Mouse (Mus musculus) c-Kit-positive CD71-positive TER-119-positive erythroid progenitor cells, embryonic 14.5 days (primary cell): Measurements from ENCODE around the gene Ccdc130.

Source experiments
- DNase-seq: peaks from one replicate; pipeline ENCODE4 v3.0.0-alpha.2; 2013; ENCODE audit warnings: low spot score

Gene Ccdc130

DNA sequence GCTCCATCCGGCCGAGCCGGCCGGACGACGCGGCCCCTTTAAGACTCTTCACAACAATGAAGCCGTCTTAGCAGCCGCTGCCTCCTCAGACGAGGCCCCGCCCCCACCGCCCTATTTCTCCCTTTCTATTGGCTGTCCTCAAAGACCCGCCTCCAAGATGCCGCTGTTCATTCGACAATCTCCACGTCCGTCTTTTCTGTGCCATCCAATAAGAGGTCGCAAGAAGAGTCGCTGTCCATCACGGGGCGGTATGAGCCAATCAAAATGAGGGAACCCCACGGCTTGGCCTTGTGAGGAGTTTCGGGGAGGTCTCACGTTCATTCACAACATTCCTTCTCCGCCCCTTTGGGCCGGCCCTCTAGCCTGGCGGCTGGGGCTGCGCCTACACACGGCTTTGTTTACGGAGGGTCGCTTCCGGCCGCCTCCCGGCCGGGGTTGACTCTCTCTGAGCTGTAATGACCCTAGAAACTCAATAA, 33.1 kb downstream of the Ccdc130 start, which contains the start of gene Zswim4:
Zswim4 (minus strand) TSS at position 58 of the 476 bp plus-strand sequence.
- peak; percentile 100 for DNase-seq

DNA sequence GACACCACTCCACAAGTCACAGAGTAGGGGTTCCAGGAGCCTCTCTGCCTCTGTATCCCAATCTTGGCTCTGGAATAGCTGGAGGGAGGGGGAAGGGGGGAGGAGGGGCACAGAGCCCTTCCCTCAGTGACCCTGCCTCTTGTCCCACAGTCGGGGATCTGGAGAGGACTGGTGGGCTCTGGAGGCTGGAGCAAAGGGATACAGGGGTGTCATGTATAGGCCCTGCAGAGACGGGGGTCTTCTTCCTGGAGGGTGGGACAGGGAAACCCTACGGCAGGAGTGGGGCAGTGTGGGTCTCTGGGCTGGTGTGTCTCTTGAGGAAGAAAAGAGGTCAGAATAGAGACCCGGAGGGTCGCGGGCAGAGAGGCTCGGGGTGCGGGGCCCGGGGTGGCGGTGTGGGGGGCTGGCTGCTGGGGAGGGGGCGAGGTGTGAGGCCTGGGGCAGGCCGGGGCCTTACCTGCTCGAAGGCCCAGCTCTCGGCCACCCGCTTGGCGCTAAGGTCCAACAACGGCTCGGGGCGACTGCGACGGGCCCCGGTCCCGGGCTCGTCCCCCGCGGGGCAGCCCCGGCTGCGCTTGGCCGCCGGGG, 33.7 kb downstream of the Ccdc130 start:
- no peak for DNase-seq

DNA sequence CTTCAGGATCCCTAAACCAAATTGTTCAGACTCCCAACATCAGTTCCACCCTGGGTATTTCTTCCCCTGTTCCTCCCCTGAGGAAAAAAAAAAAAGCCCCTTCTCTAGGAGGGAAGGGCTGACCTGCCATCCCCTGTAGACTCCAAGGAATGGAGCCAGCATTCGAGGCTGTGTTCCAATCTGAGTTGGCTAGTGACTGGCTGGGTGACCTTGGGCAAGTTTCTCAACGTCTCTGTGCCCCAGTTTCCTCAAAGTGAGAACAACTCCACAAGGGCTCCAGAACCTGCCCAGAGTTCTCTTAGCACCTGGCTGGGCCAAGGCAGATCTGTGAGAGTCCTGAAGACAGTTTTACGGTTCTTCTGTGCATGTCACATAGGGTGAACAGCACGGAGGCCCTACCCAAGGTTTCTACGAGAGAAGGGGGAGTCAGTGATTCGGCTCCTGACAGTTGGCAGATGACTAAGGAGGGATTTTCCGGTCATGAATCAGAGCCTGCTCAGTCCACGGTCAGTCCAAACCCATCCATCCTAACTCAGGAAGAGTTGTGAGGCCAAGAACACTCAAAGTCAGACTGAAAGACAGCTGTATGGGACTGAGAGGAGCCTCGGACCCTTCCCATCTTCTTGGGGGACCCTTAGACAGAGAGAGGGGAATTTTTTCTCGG, 34.3 kb downstream of the Ccdc130 start:
- DNase-seq: no peak

DNA sequence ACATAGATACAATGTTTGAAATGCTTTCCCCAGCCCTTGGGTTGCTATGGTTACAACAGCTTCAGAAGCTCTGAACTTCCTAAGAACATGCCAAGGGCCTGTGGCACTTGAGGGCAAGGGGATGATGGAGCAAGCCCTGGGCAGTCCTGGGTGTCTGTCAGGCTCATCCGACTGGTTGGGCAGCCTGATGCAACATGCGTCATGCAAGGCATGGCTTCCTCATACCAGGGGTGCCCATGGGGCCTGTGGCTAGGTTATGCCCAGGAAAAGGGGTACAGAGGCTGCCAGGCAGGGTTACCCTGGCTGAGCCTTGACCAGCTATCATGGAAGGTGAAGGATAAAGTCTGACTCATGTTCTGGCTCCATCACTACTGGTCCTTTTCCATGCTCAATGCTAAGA, 37.1 kb downstream of the Ccdc130 start:
- no peak for DNase-seq

DNA sequence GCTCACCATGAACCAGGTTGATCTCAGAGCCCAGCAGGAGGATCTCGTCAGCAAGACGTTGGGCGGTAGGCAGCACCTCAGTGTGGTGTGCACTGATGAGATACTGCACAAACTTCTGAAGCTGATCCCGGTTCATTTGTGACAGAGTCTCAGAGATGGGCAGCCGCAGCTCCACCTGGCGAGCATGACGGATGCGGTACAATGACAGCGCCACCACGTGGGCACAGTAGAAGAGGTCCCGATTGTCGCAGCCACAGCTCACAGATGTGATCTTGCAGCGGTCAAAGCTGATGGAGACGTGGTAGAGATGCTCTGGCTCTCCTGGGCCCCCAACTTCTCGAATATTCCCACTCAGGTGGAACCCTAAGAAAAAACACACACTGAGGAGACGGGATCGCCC, 39.4 kb downstream of the Ccdc130 start:
- DNase-seq: no peak

DNA sequence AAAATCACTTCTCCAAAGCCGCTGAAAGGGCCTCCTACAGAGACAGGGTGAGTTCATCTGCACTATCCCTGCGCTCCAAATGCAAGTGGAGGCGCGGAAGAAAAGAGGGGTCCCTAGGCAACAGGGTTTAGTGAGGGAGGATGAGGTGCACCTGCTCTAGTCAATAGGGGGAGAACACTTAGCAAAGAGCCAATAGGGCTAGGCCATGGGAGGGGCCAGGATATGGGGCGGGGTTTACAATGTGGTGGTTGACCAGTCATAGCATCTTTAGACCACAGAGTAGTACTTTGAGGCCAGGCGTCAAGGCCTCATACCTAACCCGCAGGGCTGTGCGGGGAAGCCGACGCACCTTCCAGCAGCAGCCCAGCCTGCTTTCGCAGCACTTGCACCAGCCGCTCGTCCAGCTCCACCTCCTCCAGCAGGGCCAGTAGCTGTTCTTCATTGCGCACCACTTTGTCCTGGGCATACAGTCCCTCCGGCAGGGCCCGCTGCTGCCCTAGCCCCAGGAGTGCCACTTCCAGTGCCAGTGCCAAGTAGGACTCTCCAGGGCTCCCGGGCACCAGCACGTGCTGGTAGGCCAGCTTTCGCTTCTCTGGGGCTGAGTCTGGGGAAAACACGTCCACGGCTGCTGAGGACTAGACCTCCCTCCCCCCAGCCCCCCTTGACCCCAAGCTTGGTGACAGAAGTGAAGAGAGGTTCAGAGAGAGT, 46.7 kb downstream of the Ccdc130 start:
- no peak for DNase-seq

DNA sequence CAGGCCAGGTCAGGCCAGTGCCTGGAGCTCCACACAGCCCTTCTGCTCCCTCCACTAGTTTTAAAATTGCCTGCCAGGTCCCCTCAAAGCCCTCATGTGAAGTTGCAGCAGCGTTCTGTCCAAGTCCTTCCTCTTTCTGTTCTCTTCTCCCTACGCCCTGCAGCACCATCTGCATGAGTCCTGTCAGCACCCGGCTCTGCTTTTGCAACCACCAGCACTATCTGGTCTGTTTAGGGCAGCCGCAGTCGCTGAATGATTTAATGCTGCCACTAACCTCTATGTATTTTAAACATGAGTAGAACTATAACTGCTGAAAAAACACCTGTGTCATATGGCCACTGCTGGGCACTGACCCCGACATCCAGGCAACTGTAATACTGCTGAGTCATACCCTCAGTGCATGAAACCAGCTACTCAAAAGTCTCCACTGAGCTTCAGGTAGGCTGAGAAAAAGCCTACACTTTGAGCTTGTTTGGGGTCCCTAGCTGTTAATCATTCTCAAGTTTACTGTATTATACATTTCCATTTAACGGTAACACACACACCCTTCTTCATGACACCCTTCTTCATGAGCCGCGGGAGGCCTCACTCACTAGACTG, 47.5 kb downstream of the Ccdc130 start:
- DNase-seq: no peak

DNA sequence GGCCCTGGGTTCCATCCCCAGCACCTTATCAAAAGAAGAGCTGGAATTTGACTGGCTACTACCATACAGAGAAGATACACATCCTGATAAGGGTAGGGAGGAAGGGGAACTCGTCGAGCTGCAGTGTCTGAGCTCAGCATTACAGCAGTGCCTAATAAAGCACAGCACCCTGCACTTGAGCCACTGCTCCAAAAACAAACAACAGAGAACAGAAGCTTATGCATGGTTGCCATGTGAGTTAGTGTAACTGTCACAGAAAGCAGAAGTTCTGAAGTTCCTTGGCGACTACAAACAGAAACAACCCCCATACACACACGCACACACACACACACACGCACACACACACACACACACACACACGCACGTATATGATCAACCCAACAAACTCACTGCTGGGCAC, 50.1 kb downstream of the Ccdc130 start:
- DNase-seq: no peak

DNA sequence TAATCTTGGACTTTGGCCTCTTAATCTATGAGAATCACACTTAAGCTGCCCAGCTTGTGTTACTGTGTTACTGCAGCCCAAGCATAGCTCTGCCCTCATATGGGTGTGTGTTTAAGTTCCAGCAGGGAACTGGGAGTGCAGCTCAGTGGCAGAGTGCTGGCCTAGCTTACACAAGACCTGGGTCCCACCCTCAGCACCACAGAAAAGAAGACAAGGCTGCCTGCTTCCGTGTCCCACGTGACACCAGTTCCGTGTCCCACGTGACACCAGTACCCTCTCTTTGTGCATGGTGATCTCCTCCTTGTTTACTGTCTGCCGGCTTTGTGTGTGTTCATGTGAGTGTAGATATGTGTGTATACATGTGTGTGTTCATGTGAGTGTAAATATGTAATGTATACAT, 52.0 kb downstream of the Ccdc130 start:
- DNase-seq: no peak

DNA sequence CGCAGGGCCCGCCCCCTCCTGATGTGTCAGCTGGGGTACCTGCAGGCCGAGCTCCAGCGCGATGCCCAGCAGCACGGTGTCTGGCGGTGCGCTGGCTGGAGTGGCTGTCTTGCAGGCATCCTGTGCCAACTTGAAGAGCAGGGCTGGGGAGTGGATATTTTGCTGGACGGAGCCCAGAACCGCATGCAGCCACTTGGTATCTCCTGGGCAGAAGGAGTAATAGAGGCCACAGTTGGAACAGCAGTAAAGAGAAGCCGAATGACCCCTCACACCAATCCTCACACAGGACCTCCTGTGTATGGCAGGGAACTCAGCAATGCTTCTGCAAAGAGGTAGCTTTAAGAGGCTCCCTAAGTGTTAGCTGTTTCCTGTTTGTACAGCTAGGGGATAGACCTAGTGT, 53.0 kb downstream of the Ccdc130 start:
- DNase-seq: no peak

DNA sequence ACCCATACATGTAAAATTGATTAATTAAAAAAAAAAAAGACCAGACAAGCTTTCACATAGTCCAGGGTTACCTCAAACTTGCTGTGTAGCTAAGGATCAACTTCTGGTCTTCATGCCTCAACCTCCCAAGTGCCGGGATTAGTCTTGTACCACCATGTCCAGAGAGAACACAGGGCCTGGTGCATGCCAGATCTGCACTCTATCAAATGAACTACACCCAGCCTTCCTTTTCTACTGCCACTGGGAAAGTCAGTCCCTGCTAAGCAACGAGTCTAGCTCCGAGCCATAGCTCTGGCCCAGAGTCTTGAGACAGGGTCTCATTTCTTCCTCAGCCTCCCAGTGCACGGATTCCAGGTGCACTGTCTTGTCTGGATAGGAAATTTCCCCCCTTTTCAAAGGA, 56.9 kb downstream of the Ccdc130 start:
- DNase-seq: no peak

DNA sequence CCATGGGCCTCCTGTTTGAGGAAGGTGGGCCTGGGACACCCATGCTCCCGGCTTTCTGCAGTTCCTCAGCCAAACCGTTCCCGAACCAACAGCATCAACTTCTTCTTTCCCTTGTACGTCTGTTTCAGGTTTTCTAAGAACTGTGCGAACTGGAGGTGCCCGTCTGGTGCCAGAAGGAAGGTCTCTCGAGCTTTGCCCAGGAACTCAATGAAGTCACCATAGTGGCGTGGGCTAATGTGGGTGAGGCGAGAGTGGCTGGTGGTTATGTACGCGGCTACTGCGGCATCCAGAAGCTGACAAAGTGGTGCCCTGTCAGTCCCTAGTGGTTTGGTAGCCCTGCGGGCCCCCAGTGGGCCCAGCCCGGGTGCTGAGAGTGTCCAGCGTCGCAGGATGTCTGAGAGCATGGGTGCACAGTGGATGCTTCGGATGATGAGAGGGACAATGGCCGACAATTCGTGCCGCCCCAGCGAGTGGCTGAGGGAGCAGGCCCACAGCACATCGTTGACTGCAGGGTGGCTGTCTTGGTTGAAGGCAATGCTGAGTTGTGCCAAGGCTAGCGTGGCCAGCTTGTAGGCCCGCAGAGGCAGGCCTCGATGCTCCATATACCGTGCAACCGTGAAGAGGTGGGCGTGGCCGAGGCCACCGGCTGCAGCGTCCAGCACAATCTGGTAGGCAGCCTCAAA, 58.2 kb downstream of the Ccdc130 start:
- DNase-seq: no peak

DNA sequence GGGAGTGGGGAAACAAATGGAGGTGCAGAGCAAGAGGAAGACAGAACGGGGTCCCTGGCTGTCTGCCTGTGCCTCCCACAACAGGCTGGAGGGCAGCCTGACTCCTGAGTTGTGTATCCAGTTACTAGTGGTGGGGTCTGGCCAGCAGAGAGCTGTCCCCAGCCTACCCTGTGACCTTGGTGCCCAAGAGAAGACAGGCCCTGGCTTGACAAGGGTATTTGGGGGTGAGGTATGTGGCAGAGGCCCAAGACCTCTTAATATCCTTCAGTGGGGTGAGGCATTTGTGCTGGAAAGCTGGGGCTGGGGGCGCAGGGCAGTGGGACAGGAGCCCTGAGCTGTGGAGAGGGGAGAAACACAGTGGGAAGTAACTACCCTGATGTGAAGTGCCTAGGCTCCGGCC, 59.0 kb downstream of the Ccdc130 start:
- no peak for DNase-seq

DNA sequence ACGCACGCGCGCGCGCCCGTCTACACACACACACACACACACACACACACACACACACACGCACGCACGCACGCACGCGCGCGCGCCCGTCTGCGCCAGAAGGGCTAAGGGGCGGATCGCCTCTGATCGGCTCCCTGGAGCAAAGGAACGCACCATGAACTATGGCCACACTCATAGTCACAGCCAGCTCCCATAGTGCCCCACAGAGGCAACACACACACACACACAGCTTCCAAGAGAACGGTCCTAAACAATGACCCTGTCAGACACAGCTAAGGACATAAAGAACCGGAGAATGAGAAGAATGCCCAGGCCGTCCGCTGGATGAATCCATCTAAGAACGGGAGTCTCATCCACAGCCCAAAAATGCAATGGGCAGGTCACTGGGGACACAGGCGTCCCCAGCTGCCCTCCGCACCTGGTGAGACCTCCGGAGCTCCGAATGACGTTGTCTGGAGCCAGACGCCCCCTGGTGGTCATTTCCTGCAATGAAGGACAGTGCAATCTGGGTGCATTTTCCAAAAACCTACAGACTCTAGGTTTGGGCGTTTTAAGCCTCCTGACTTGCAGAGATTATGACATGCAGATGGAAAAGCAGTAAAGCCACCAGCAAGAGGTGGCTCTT, 59.9 kb downstream of the Ccdc130 start:
- DNase-seq: no peak

DNA sequence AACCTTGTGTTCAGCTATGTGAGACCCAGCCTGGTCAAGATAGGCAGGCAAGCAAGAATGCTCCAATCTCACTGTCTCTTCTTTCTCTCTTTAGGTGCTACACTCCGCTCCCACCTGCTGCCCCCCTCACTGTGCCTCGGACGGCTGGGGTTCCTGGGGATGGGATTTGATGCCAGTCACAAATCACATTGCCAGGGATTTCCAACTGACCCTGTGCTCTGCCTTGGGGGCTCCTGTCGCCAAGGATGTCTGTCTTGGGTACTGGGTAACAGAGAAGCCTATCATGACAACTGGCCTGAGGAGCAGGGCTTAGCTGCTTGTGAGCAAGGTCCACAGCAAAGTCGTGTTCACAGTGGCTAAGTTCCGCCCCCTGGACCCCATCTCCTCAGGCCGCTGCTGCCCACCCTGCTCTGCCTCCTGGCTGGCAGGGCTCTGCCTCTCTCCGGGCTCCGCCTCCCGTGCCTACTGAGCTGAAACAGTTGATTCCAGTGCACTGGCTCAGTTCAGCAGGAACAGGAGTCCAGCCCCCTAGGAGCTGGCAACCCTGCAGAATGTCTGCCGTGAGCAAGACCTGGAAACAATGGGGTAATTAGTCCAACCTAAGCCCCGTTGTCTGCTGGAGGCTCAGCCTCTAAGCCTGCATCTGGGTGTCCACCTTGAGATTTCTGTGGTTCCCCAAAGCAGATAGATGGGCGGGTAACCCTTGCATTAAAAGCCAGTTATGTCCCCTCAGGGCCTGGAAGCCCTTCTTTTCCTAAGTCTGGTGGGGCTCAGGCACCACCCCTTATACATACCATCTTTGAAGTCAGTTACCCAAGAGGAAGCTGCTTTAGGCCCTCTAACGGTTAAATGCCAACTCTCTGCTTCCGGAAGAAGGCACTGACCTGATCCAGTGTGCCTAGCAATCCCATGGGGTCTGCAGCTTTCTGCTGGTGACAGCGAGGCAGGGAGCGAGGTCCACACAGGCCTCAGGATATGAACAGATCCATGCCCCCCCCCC, 61.5 kb downstream of the Ccdc130 start:
- DNase-seq: no peak

DNA sequence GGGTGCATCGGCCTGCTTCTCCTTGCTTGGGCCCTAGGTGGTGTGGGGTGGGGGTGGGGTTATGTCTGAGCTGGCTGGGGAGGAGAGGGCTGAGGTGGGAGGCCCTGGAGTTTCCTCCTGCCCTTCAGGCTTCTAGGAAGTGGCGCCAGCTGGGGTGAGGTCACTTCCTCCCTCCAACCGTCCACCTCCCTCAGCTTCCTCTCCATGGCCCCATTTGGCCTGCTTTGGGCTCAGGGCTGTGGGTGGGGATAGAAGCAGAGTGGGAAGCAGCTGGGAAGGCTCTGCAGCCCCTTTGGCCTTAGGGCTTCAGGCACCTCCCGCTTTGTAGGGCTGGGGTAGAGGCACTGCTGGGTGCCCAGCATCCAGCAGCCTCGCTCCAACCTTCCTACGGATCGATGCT, 62.4 kb downstream of the Ccdc130 start:
- DNase-seq: no peak
